In genomic region chr3:96194966-96195365, GRCm38 (mm10) we compare ENCODE assay signal across 10 mouse cellular contexts. TPM values are rescaled to one million over a fixed set of nuclear protein-coding genes. Genes with fewer than 3 reads are reported as not detected.
"Had no signal": no experiment of that assay in that cellular context is flagged by ENCODE, and none has a peak within 500 bp of the region (broad histone marks: within the 10 kb centered on the region; RNA-seq: fewer than 3 reads in every experiment).

No protein-coding gene starts in this region.

- ATAC-seq: liver, postnatal 0 days had no signal

- DNase-seq: kidney, adult 18-20 months; kidney, postnatal 14 days; liver; liver, embryonic 13.5 days; liver, postnatal 0 days; midbrain, embryonic 14.5 days; right cerebral cortex, postnatal 25 days; thymus, adult 2 months; thymus, postnatal 36 days had no signal

RNA-seq across cellular contexts. Expression of gene Hist2h2ab, which starts 24.7 kb away (rescaled TPM):
- polyA plus RNA-seq: midbrain, embryonic 14.5 days; stomach, embryonic 15.5 days had no signal
